Mouse (Mus musculus) E14TG2a.4 (cell line): ENCODE results near the gene Pde6b.

Experiments
- CTCF ChIP-seq: conservative IDR thresholded peaks from 2 replicates; pipeline ENCODE4 v1.5.1; 2014; ENCODE audit warnings: low read length
- NANOG ChIP-seq: IDR thresholded peaks from 2 replicates; pipeline ENCODE4 v1.6.1; 2014; ENCODE audit warnings: borderline replicate concordance, low read length, mixed read lengths
- POU5F1 ChIP-seq: IDR thresholded peaks from 2 replicates; pipeline ENCODE4 v1.6.1; 2014; ENCODE audit warnings: low read length, borderline replicate concordance

DNA sequence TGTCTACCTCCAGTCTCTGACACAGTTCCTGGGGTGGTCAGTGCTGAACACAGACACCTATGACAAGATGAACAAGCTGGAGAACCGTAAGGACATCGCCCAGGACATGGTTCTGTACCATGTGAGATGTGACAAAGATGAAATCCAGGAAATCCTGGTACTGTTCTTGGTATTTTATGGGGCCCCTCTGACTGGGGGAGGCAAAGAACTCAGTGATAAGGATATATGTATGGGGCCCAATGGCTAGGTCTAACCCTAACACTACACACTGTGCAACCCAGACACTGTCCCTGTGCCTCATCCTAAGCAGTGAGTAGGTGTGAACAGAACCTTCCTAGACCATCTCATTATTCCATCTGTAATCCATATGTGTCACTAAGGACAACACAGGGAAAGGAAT is 35.2 kb downstream of the Pde6b start:
- TF ChIP-seq CTCF, result no peak
- TF ChIP-seq NANOG, result no peak
- no peak for TF ChIP-seq POU5F1
